Mouse (Mus musculus): ENCODE data around the gene A930033H14Rik.

The A930033H14Rik gene

DNA sequence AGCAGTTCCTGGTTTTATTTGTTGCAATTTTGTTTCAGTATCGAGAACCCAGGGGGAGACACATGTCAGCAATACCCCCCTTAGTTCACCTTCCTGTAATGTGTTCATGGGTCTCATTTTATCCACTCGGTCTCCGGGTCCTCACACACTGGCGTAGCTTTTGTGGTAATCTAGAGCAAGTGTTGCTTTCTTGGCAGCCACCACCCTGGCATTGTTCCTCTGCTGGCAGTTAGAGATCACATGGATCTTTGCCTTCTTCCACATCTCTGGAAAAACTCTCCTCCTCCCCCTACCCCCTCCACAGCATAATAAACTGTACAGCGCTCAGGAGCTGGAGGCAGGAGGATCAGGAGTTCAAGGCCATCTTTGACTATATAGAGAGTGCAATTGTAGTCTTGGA lies 20.6 kb downstream of the A930033H14Rik start:
- no peak for DNase-seq (ENCODE audit: low read depth)

DNA sequence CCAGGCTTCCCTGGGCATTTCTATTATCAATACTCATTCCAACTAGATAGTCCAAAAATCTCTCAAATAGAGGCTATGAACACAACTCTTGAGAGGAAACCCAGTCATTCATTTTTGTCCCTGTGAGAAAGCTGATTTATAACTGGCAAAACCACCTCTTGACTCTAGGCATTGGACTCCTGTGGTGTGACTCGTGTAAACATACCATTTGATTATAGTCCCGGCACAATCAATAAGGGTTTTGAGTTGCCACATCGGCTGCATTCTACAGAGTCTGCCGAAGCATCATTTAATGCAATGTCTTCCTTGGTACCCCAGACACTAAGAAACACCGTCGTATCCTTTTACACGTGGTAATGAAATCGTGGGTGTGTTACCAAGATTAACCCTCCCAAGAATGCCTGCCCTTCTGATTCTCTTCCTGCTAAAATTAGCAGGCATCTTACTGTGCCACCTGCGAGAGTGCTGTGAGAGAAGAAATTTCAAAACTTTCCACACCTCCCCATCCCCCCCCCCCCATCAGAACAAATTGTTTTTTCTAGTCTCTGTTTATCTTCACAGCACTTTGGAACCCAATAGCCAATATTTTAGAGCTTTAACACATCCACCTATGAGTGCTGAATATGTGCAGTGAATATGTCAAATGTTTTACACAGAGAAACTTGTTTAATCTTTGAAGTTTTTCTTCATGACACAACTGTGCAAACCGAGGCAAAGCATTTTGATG lies 22.3 kb downstream of the A930033H14Rik start:
- DNase-seq (ENCODE audit: low read depth) = no peak

DNA sequence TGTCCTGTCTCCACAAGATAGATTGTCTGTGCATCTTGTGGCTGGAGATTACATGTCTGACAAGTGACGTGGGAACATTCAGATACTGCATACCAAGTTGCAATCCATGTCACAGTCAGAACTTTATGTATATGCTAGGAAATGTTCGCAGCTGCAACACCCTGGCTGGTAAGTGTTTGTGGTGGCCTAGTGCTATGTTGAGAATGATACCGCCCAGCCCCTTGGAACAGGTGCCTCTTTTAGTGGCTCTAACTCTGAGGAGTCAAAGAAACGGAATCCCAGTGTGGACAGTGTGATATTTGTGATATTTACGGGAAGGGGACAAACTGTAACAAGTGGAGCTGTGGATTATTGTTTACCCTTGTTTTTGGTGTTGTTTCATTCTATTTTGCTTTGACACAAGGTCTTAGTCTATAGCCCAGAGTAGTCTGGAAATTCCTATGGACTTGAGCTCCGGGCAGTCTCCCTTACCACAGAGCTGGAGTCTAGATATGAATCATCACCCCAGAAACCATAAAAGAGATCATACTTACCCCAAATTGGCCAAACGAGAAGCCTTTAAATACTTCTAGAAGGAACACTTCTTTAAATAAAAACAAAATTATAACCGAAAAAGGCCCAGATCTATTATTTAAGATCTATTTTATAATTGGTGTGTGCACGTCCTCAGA lies 25.0 kb downstream of the A930033H14Rik start:
- no peak for DNase-seq (ENCODE audit: low read depth)

DNA sequence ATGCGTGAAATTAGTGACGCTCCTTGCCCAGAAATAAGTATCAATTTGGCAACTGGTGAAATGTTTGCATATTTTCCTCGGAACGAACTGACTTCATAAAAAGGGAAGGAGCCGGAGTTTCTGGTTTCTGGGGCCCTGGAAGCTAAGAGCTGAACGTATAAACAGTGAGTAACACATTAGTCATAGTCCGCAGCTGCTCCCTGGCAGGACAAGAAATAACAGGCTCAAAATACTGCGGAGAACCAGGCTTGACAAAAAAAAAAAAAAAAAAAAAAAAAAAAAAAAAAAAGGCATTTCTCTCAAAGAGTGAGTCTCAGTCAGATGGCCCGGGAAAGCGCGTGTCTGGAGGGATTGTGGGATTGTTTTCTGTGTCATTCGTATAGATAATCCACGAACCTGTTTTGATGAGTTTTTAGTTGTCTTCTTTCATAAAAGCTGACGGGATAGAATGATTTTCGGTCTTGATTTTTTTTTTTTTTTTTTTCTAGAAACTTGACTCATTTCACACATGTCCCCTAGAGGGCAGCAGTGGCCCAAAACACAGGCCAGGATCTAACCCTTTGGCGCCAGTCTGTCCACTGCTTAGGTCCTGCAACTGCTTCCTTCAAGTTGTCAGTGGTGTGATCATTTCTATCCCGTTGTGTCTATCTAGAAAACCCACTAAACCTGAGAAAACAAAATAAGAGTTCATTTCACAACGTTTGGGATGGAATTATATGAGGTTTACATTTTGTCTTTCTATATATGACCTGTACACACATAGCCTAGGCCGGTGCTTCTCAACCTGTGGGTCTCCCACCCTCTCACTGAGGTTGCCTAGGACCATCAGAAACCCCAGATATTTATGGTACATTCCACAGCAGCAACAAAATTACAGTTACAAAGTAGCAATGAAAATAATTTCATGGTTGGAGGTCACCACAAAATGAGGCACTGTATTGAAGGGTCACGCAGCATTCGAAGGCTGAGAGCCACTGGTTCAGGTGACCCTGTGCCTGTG lies 26.7 kb downstream of the A930033H14Rik start:
- DNase-seq (ENCODE audit: low read depth) = peak; percentile 37

DNA sequence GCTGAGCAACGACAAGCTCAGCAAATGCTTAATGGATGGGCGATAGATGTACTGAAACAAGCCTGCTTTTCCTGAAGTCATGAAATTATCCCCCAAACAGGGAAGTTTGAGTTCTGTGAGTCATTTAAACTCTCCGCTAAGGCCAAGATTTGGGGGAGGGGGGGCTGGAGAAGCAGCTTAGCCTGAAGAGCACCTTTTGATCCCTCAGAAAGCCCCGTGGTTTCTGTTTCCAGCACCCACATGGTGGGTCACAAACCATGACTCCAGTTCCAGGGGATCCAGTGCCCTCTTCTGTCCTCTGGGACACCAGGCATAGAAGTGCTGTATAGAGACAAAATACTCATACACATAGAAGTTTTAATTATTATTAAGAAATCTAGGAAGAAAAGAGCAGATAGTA lies 27.5 kb downstream of the A930033H14Rik start:
- no peak for DNase-seq (ENCODE audit: low read depth)

DNA sequence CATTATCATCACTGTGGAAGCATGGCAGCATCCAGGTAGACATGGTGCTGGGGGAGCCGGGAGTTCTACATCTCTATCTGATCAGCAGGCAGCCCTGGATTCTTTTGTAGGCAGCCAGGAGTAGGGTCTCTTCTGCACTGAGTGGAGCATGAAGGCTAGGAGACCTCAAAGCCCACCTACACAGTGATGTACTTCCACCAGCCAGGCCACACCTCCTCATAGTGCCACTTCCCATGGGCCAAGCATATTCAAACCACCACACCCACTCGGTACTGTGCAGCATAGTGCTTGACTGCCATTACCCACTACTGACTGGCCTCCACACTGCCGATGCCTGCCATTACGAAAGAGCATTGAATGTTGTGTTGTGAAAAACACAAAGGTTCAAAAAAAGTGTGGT lies 28.0 kb downstream of the A930033H14Rik start:
- no peak for DNase-seq (ENCODE audit: low read depth)

DNA sequence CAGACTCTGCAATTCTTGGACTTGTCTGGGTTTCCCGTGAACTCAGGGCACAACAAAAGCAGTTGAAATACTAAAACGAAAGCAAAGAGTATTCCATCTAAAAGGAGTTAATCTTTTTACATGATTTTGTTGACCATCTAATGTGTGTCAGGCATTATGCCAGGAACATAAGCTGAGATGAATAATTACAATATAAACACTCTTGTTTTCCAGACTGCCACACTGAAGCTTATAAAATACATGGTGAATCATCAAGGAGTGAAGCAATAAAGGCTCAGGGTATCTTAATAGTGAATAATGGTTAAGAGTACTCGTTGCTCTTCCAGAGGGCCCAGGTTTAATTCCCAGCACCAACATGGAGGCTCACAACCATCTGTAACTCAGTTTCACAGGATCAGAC lies 31.9 kb downstream of the A930033H14Rik start:
- DNase-seq (ENCODE audit: low read depth) = no peak

DNA sequence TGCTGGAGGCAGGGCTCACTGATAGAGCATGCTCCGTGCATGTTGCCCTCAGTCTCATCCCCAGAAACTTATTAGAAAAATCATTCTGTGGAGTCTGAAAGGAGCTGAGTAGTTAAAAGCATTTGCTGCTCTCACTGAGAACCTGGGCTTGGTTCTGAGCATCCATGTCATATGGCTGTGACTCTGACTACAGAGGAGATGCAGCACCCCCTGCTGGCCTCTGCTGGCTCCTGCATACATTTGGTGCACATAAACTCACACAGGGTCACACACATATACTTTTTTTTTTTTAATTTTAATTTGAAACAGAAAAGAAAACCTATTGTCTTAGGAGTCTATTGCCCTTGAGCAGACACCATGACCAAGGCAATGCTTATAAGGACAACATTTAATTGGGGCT lies 33.6 kb downstream of the A930033H14Rik start:
- no peak for DNase-seq (ENCODE audit: low read depth)

DNA sequence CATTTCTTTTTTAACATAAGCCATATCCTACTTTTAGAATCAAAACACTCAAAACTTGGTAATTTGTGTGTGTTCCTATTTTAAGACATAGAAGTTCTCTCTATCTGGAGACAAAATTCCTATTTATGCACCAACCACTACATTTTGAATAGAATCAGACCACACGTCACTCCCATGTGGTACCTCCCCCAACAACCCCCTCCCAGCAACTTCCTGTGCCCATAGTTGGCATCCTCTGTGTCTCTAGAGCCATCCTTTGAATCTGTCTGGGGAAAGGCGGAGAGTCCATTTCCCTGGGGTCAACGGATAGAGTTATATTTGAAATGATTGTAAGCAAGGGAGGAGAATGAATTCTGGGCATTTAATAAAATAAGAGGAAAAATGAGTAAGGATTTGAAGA lies 36.8 kb downstream of the A930033H14Rik start:
- DNase-seq (ENCODE audit: low read depth) = no peak

DNA sequence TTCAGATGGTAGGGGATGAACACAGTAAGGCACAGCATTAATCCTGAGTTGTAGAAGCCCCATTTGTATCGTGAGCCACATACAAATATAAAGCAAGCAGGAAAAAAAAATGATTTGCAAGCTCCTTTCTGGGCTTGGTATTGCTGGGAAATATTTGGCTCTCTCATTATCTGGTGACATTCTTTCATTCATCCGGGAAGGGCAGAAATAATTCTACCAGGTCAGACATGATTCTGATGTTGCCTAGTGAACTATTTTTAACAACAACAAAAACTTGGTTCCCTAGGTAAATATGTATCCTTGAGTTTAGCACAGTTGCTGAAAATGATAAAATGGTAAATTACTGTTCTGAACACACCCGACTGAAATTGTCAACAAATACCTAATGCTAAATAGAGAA lies 40.5 kb downstream of the A930033H14Rik start:
- DNase-seq (ENCODE audit: low read depth) = no peak

DNA sequence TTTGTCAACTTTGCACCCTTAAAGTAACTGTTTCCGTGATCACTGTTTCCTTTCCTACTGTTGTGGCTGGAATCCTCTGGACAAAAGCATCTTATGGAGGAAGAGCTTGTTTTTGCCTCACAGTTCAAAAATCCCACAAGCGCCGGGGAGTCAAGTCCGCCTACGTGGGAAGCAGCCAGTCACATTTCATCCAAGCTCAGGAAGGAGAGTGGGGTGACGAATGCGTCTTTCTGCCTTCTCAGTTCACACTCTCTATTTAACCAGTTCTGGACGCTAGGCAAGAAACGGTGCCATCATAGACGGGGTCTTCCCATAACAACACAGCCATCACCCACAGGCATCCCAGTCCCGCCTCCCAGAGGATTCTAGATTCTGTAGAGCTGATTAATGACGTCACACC lies 46.4 kb downstream of the A930033H14Rik start:
- DNase-seq (ENCODE audit: low read depth) = no peak

DNA sequence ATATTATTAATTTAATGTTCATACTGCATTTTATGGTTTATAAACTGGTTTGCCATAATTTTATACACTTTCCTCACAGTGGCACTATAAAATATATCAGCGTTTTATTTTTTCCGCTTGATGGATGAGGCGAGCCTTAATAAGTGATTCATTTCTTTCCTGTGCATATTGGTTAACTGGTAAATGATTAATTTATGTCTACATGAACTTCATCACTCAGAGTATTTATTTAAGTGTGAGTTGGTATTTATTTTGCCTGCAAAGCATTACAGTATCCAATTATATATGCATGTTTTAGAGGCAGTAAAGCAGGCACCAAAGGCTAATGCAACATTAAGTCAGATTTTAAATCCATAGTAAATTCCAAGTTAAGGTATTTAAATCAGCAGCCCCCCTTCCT lies 47.1 kb downstream of the A930033H14Rik start:
- no peak for DNase-seq (ENCODE audit: low read depth)

DNA sequence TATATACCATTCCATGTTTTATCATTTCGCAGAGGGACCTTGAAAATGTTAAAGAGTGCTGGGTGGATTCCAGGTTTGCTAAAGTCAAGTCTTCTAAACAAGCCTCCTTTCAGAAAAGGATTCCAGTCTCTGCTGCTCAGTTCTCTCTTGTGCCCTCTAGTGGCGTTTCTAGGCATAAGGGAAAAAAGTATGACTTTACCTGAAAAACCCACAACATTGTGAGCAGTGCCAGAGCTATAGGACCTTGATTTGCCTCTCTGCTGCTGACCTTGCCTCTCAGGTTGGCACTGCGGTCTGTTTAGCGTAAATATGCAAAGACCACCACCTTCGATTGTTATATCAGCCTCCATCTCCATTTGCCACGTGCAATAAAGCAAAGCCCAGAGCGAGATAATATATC lies 47.8 kb downstream of the A930033H14Rik start:
- peak; percentile 16 for DNase-seq (ENCODE audit: low read depth)

DNA sequence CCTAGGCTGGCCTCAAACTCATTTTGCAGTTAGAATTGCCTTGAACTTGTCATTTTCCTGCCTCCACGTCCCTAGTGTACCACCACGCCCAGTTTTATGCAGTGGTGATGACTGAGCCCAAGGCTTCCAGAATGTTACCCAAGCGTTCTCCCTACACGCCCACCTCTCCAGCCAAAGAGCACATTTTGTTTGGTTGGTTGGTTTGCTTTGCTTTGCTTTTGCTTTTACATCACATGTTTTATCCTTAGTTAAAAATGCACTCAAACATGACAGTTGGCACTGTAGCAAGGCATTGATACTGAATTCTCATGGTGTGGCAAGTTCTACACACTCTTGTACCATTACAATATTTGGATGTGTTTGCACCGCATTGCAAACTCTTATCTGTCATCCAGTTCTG lies 49.7 kb downstream of the A930033H14Rik start:
- DNase-seq (ENCODE audit: low read depth) = no peak

DNA sequence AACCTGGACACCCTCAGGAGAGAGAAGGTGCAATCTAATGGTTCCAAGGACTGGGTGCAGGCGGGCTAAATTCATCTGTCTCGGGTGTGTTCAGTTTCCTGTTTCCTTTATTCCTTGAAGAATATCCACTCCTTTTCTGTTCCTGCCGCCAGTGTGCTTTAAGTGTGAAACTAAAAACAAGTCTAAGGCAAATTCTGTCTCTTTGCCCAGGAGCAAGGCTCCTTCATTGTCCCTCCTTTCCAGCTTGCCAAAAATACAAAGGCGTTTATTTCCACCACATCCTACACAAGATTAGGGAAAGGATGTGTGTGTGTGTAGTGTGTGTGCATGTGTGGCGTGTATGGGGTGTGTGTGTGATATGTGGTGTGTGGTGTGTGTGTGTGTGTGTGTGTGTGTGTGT lies 50.3 kb downstream of the A930033H14Rik start:
- DNase-seq (ENCODE audit: low read depth) = no peak

DNA sequence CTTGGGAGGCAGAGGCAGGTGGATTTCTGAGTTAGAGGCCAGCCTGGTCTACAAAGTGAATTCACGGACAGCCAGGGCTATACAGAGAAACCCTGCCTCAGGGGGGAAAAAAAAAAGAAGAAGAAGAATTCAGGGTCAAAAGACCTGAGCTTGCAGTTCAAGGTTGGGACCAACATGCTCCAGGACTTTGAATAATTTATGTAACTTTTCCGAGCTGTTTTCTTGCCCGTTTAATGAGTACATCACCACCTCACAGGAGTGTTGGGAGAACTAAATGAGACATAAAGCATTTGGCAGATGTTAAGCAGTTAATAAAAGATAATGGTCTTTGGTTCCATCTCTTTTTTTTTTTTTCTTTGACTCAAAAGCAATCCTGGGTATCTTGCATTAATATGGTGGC lies 51.4 kb downstream of the A930033H14Rik start:
- DNase-seq (ENCODE audit: low read depth) = no peak

DNA sequence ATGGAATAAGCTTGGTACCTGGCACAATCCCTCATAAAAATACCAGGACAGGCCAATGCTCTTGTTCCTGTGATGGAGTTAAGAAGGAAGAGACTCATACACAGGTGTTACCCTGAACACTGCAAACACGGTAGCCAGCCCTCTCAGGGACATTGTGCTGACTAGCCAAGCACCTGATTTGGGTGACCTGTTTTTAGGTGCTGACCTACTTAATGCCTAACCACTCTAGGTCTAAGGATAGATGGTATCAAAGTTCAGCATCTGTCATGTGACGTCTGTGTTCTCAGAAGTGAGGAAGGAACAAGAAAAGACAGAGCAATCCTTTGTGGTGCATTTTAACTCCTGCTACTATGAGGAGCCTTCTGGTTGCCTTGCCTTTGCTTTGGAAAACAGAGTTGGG lies 52.0 kb downstream of the A930033H14Rik start:
- no peak for DNase-seq (ENCODE audit: low read depth)

Measured in c-Kit-positive CD71-positive TER-119-negative erythroid progenitor cells, embryonic 14.5 days (primary cell).